ENCODE assay signal across 8 mouse cellular contexts in the genomic region with DNA sequence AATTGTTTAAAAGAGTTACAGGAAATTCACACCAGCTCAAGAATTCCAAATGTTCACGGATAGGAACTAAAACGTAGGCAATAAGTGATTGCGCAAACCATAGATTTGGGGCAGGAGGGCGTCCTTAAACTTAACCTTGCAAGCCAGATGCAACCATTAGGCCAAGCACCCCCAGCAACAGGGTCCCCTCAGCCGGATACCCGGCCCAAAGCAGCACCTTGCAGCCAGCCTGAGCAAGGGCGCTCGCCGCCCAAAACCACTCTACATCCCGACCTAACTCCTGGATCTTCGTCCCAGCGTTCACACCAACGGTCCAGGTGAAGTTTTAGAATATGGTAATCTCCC. TPM values are rescaled to one million over a fixed set of nuclear protein-coding genes. Genes with fewer than 3 reads are reported as not detected.
A peak's percentile ranks its signal among the peaks of the same experiment; 100 is the strongest.
DNase-seq lines count a peak whose midpoint lies in the region; ATAC-seq and TF ChIP-seq lines count a peak whose summit lies in the region.

No protein-coding gene starts in this region.

- peak overlapping the region; percentile 96 for H3K4me3 ChIP-seq in testis, adult 2 months (ENCODE audit: control insufficient read depth, low read depth, low read length)
- peak overlapping the region; percentile 80 for H3K4me3 ChIP-seq in limb, embryonic 13.5 days
- H3K4me3 ChIP-seq in neural tube, embryonic 15.5 days (replicated peaks): peak overlapping the region; percentile 71

- no peaks in the 10 kb centered on the region for H3K36me3 ChIP-seq in testis, adult 2 months (ENCODE audit: control insufficient read depth, insufficient read depth, low read length)
- no peaks in the 10 kb centered on the region for H3K36me3 ChIP-seq in limb, embryonic 13.5 days
- no peaks in the 10 kb centered on the region for H3K36me3 ChIP-seq in neural tube, embryonic 15.5 days

- TF ChIP-seq CTCF in testis, adult 2 months (IDR thresholded peaks at IDR 0.05; ENCODE audit: control insufficient read depth, insufficient read depth, insufficient replicate concordance, low read depth, low read length): no peak

- WGBS in limb, embryonic 13.5 days: 1% methylated on average over 13 of the region's 13 CpGs
- WGBS in neural tube, embryonic 15.5 days: 2% methylated on average over 13 of the region's 13 CpGs

- peak overlapping the region; percentile 78 for H3K4me2 ChIP-seq in limb, embryonic 13.5 days (replicated peaks)
- peak overlapping the region; percentile 81 for H3K4me2 ChIP-seq in neural tube, embryonic 15.5 days

- peak; percentile 7; the same call in 1 of the 2 replicates for ATAC-seq in limb, embryonic 13.5 days (ENCODE audit: low FRiP score, low read depth)
- peak; percentile 14 for ATAC-seq in neural tube, embryonic 15.5 days (ENCODE audit: low FRiP score)

- H3K9ac ChIP-seq in limb, embryonic 13.5 days: peak overlapping the region; percentile 66
- H3K9ac ChIP-seq in neural tube, embryonic 15.5 days (replicated peaks): peak overlapping the region; percentile 55

- no peaks in the 10 kb centered on the region for H3K27me3 ChIP-seq in testis, adult 2 months (ENCODE audit: control insufficient read depth, insufficient read depth, low read length)
- 0 out of 2 replicates have a peak, but pooled peaks cover 5% of the 10 kb centered on the region for H3K27me3 ChIP-seq in limb, embryonic 13.5 days
- no peaks in the 10 kb centered on the region; the same call in 1 of the 2 replicates for H3K27me3 ChIP-seq in neural tube, embryonic 15.5 days (replicated peaks)

- peak; percentile 53 for DNase-seq in adrenal gland, postnatal 10 days
- DNase-seq in adrenal gland, adult 8-10 months: no peak
- DNase-seq in testis, postnatal 10 days (ENCODE audit: low spot score): no peak
- no peak for DNase-seq in spleen, postnatal 4 days (ENCODE audit: low spot score in 2 of 2)
- DNase-seq in ovary, postnatal 14 days (ENCODE audit: low spot score): no peak

- H3K4me1 ChIP-seq in testis, adult 2 months (ENCODE audit: control insufficient read depth, insufficient read depth, low read length): peaks cover 14% of the 10 kb centered on the region
- peaks cover 28% of the 10 kb centered on the region for H3K4me1 ChIP-seq in limb, embryonic 13.5 days
- H3K4me1 ChIP-seq in neural tube, embryonic 15.5 days: peaks cover 29% of the 10 kb centered on the region

- peak overlapping the region; percentile 70; the same call in 1 of the 2 replicates for H3K27ac ChIP-seq in testis, adult 2 months (ENCODE audit: control insufficient read depth, insufficient read depth, low read depth, low read length)
- H3K27ac ChIP-seq in limb, embryonic 13.5 days: peak overlapping the region; percentile 33; the same call in 1 of the 2 replicates
- H3K27ac ChIP-seq in neural tube, embryonic 15.5 days (replicated peaks): 0 out of 2 replicates have a peak overlapping the region, but pooled peaks have one; percentile 18

- no peaks in the 10 kb centered on the region for H3K9me3 ChIP-seq in limb, embryonic 13.5 days
- no peaks in the 10 kb centered on the region for H3K9me3 ChIP-seq in neural tube, embryonic 15.5 days (replicated peaks)

- no peak for TF ChIP-seq POLR2A in testis, adult 2 months (IDR thresholded peaks at IDR 0.05; ENCODE audit: control insufficient read depth, low read depth, low read length)

RNA-seq across cellular contexts. Expression of a gene that starts 0.6 kb away (rescaled TPM):
- 10 to 100 TPM; 14.0 to 16.3 TPM for total RNA-seq in adrenal gland, postnatal 10 days (2021)
- 10 to 100 TPM; 18.1 to 20.1 (median 19.8) TPM for total RNA-seq in adrenal gland, adult 8-10 months (2022)
- polyA plus RNA-seq in testis, adult 2 months (2012; rRNA removed): 55.9 and 60.3 TPM in 2 replicates
- polyA plus RNA-seq in limb, embryonic 13.5 days (2015; fragmentation: Nextera tagmentation; extraction: Ambion mirVana): 2.2 and 2.4 TPM in 2 replicates
- polyA plus RNA-seq in neural tube, embryonic 15.5 days (2015; fragmentation: Nextera tagmentation; extraction: Ambion mirVana): 2.4 and 3.1 TPM in 2 replicates

Comparison
In these comparisons a context has a peak if more than half of its experiments do, and no peak if none do; other contexts are left out.
1. H3K27ac ChIP-seq: peak in every context shown above with its lines; median percentile 70 in testis, adult 2 months; 33 in limb, embryonic 13.5 days; 18 in neural tube, embryonic 15.5 days.
2. RNA of a gene that starts 0.6 kb away (polyA plus RNA-seq): 55.9 to 60.3 TPM in testis, adult 2 months; 2.4 to 3.1 TPM in neural tube, embryonic 15.5 days and 2.2 to 2.4 TPM in limb, embryonic 13.5 days; every median in the first group is over 10 times any median in the second.
3. Peak in every context shown above with its lines, with median percentiles within 50 percentile points of each other: H3K4me3 ChIP-seq.